Mouse (Mus musculus): ENCODE measurements around the gene Ccdc88b.

The Ccdc88b gene

DNA sequence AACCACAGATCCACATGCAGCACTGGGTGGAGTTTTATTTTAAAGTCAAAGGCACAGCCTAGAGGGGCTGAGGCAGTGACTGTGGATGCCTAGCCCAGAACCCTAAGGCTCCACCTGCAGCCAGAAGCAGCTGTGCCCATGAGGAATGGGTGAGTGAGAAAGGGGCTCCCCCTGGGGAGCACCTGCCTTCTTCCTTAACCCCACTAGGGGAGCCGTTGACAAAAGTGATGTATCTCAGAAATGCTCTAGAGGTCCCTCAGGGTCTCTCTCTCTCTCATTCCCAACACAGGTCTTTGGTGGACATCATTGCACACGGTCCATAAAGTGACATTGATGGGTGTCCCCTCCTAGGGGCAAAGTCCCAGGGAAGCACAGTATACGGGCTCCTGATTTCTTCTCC is 28.9 kb downstream of the Ccdc88b start:
- no peak for DNase-seq (ENCODE audit: low spot score)

DNA sequence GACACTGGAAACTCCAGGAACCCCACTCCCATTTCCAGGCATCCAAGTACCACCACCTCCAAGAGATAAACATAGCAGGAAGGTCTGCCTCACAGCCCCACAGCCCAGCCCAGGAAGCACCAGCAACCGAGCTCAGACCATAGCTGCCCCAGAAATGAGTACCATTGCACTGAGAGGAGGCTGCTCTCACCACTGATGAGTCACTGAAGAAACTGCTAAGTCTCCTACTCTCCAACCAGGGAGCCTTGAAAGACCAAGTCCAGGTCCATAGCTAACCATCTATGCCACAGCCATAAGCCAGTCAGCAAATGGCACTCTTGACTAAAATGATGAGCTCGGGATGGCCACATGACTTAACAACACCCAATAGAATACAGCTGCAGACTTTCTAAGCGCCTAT is 31.4 kb downstream of the Ccdc88b start:
- no peak for DNase-seq (ENCODE audit: low spot score)

DNA sequence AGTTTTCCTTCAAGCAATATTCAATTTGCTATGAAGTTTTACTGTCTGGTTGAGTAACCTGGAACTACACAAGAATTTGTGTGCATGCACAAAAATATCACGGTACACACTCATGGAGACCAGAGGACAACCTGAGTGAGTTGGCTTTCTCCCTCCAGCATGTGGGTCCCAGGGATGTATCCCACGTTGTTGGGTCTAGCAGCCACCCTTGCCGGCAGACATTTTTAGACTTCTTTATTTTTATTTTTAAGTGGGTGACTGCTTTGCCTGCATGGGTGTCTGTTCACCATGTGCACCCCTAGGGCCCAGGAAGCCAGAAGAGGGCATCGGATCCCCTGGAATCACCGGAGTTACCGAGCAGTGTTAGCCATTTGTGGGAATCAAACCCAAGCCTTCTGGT is 32.6 kb downstream of the Ccdc88b start:
- no peak for DNase-seq (ENCODE audit: low spot score)

DNA sequence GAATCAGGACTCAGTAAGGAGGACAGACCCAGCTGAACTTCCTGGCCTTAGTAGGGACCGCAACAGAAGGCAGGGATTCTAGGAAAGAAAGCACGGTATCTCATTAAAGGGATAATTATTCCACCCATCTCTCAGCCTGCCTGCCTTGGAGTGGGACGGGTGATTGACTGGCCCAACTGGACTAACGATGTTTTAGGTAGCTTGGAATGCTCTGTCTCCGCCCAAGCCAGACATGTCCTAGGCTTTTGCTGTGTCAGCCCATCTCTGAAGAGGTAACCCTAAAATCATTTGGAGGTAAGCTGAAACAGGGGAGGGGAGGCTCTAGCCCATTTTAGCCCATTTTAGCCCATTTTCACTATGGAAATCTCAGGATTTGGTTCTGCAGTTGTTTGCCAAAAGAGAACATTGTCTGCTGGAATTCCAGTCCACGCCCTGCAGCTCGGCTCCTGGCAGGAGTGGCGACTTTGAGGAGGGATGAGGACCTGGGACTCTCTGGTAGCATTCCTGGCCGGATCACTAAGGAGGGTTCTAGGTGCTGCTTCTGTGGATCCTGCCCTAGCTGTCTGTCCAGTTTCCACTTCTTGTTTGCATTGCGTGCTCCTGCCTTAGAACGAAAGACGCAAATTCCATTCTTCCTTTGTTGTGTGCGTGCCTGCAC is 37.3 kb downstream of the Ccdc88b start:
- no peak for DNase-seq (ENCODE audit: low spot score)

DNA sequence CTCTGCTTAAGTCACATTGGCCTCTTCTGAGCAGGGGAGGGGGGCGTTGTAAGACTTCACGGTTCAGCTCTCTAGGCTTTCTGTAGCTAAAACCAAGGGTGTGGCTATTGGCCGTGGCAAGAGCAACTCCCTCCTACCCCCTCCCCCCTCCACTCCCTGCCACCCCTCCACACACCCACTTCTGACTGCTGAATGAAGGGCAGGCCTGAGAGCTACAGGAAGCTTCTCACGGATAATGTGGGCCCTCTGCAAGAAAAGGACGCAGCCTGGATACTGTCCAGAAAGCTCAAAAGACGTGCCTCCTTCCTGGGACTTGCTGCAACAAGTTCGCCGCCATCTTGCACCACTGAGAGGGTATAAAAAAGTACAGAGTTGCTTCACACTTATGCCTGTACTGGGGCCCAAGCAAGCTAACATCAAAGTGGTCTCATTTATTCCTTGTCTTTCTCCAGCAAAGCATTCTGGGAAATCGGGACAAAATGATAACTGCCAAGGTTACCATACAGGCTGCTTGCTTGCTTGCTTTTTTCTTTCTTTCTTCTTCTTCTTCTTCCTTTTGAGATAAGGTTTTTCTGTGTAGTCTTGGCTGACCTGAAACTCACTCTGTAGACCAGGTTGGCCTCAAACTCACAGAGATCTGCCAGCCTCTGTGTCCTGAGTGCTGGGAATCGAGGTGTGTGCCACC is 38.7 kb downstream of the Ccdc88b start:
- DNase-seq (ENCODE audit: low spot score) = no peak

GRCm38 (mm10) chr19:6814958-6815357 is 43.1 kb downstream of the Ccdc88b start:
- DNase-seq (ENCODE audit: low spot score) = no peak

- no peak for DNase-seq (ENCODE audit: low spot score)
Measured at GRCm38 (mm10) chr19:6814366-6814765, 43.6 kb downstream of the Ccdc88b start.
